Mouse (Mus musculus) liver, embryonic 16.5 days (tissue): ENCODE results near the gene Bpgm. TPM values are rescaled to one million over a fixed set of nuclear protein-coding genes. Genes with fewer than 3 reads are reported as not detected.

Experiments
- ATAC-seq: fragments of 200-750 bp; cut with Nextera tagmentation; 2 replicates; pipeline ENCODE4 v1.8.0; 2017; ENCODE audit warnings: low read depth, mild to moderate bottlenecking, moderate number of reproducible peaks, moderate library complexity
- H3K27ac ChIP-seq: fragments of 300-500 bp; sonication (generic); 2 replicates; pipeline ENCODE4 v1.5.1; 2014; ENCODE audit warnings: mild to moderate bottlenecking, low read length
- H3K27me3 ChIP-seq: fragments of 300-500 bp; sonication (generic); 2 replicates; pipeline ENCODE4 v1.6.1; 2014; ENCODE audit warnings: low read depth, low read length, mixed read lengths; ENCODE audit not compliant: control insufficient read depth, insufficient read depth
- H3K36me3 ChIP-seq: fragments of 300-500 bp; sonication (generic); 2 replicates; pipeline ENCODE4 v1.6.1; 2014; ENCODE audit warnings: mild to moderate bottlenecking; ENCODE audit not compliant: control insufficient read depth, insufficient read depth
- H3K4me1 ChIP-seq: fragments of 300-500 bp; sonication (generic); 2 replicates; pipeline ENCODE4 v1.6.1; 2014; ENCODE audit warnings: low read depth, low read length, mixed read lengths; ENCODE audit not compliant: control insufficient read depth
- H3K4me2 ChIP-seq: fragments of 300-500 bp; sonication (generic); 2 replicates; pipeline ENCODE4 v1.6.1; 2014; ENCODE audit warnings: low read depth, low read length, mixed read lengths
- H3K4me3 ChIP-seq: fragments of 300-500 bp; sonication (generic); 2 replicates; pipeline ENCODE4 v1.5.1; 2014; ENCODE audit warnings: low read depth, mild to moderate bottlenecking, low read length
- H3K9ac ChIP-seq: fragments of 300-500 bp; sonication (generic); 2 replicates; pipeline ENCODE4 v1.6.1; 2014; ENCODE audit warnings: low read depth, low read length
- H3K9me3 ChIP-seq: fragments of 300-500 bp; sonication (generic); replicated peaks from 2 replicates; pipeline ENCODE4 v1.6.1; 2016; ENCODE audit warnings: low read length; ENCODE audit not compliant: control insufficient read depth
- WGBS: fragments of 180-500 bp; shearing (Covaris S2); extraction: QIAGEN DNeasy Blood & Tissue Kit; methylation state at CpG from one replicate; pipeline ENCODE4 v1.1.7; 2014; ENCODE audit not compliant: insufficient replicate concordance; 5-methylcytosine and 5-hydroxymethylcytosine counted together
- polyA plus RNA-seq: library from polyadenylated mRNA; unstranded; fragments of >200 nt; fragmentation: Nextera tagmentation; extraction: Ambion mirVana; gene quantifications from 2 replicates; pipeline ENCODE4 v1.2.1, GENCODE M21; 2015

Bpgm gene
- polyA plus RNA-seq, 1 experiment from 2014 or later: 223 TPM

GRCm38 (mm10) chr6:34502291-34502690 lies 26.3 kb downstream of the Bpgm start:
- Histone ChIP-seq H3K4me1 (peaks cover 4% of the 10 kb centered on the region), H3K9me3 (no peaks in the 10 kb centered on the region), H3K36me3 (peaks cover 20% of the 10 kb centered on the region), H3K27me3 (no peaks in the 10 kb centered on the region), H3K4me3 (no peak overlapping the region), H3K27ac (no peak overlapping the region), H3K4me2 (no peak overlapping the region), H3K9ac (no peak overlapping the region)
- no peak for ATAC-seq
- WGBS: 87% methylated on average over 7 of the region's 7 CpGs

GRCm38 (mm10) chr6:34505957-34506356 lies 29.9 kb downstream of the Bpgm start:
- no peaks in the 10 kb centered on the region for H3K9me3 ChIP-seq
- H3K4me3 ChIP-seq: no peak overlapping the region
- no peaks in the 10 kb centered on the region for H3K27me3 ChIP-seq
- 80% methylated on average over 11 of the region's 11 CpGs for WGBS
- H3K4me2 ChIP-seq: no peak overlapping the region
- no peak for ATAC-seq
- H3K36me3 ChIP-seq: peaks cover 20% of the 10 kb centered on the region
- peaks cover 32% of the 10 kb centered on the region for H3K4me1 ChIP-seq
- H3K9ac ChIP-seq: no peak overlapping the region
- H3K27ac ChIP-seq: no peak overlapping the region

GRCm38 (mm10) chr6:34507581-34507980 lies 31.6 kb downstream of the Bpgm start:
- H3K36me3 ChIP-seq: peaks cover 20% of the 10 kb centered on the region
- no peaks in the 10 kb centered on the region for H3K27me3 ChIP-seq
- H3K27ac ChIP-seq: peak overlapping the region; percentile 4; the same call in 1 of the 2 replicates
- ATAC-seq: no peak; the same call in 1 of the 2 replicates
- peaks cover 37% of the 10 kb centered on the region for H3K4me1 ChIP-seq
- H3K9me3 ChIP-seq: no peaks in the 10 kb centered on the region
- H3K9ac ChIP-seq: no peak overlapping the region; the same call in 1 of the 2 replicates
- 29% methylated on average over 4 of the region's 4 CpGs for WGBS
- H3K4me2 ChIP-seq: peak overlapping the region; percentile 24
- H3K4me3 ChIP-seq: no peak overlapping the region

- peak; percentile 76 for ATAC-seq
- peak overlapping the region; percentile 24 for H3K4me2 ChIP-seq
- WGBS: 32% methylated on average over 4 of the region's 4 CpGs
Measured at GRCm38 (mm10) chr6:34508016-34508415, 32.0 kb downstream of the Bpgm start.

GRCm38 (mm10) chr6:34510277-34510676 lies 34.3 kb downstream of the Bpgm start:
- H3K4me3 ChIP-seq: no peak overlapping the region
- H3K27me3 ChIP-seq: no peaks in the 10 kb centered on the region
- 32% methylated on average over 5 of the region's 5 CpGs for WGBS
- H3K36me3 ChIP-seq: peaks cover 8% of the 10 kb centered on the region
- H3K4me2 ChIP-seq: no peak overlapping the region
- peaks cover 37% of the 10 kb centered on the region for H3K4me1 ChIP-seq
- no peaks in the 10 kb centered on the region for H3K9me3 ChIP-seq
- peak; percentile 39; the same call in 1 of the 2 replicates for ATAC-seq
- no peak overlapping the region for H3K9ac ChIP-seq
- H3K27ac ChIP-seq: no peak overlapping the region

More at GRCm38 (mm10) chr6:34508016-34508415, 32.0 kb downstream of the Bpgm start:
- H3K27ac ChIP-seq: peak overlapping the region; percentile 4; the same call in 1 of the 2 replicates
- no peaks in the 10 kb centered on the region for H3K9me3 ChIP-seq
- peaks cover 20% of the 10 kb centered on the region for H3K36me3 ChIP-seq
- H3K9ac ChIP-seq: no peak overlapping the region; the same call in 1 of the 2 replicates
- peaks cover 37% of the 10 kb centered on the region for H3K4me1 ChIP-seq
- no peaks in the 10 kb centered on the region for H3K27me3 ChIP-seq
- no peak overlapping the region for H3K4me3 ChIP-seq

- ATAC-seq: peak; percentile 60
- H3K4me2 ChIP-seq: no peak overlapping the region
- no peaks in the 10 kb centered on the region for H3K9me3 ChIP-seq
- H3K27ac ChIP-seq: no peak overlapping the region
- 15% methylated on average over 2 of the region's 2 CpGs for WGBS
- H3K9ac ChIP-seq: no peak overlapping the region
- H3K36me3 ChIP-seq: peaks cover 2% of the 10 kb centered on the region; the same call in 1 of the 2 replicates
- H3K27me3 ChIP-seq: no peaks in the 10 kb centered on the region
- peaks cover 37% of the 10 kb centered on the region for H3K4me1 ChIP-seq
- no peak overlapping the region for H3K4me3 ChIP-seq
Measured at GRCm38 (mm10) chr6:34511410-34511809, 35.4 kb downstream of the Bpgm start.

- no peak for ATAC-seq
- Histone ChIP-seq H3K27me3 (no peaks in the 10 kb centered on the region), H3K9me3 (no peaks in the 10 kb centered on the region), H3K4me1 (peaks cover 37% of the 10 kb centered on the region), H3K4me2 (no peak overlapping the region), H3K27ac (no peak overlapping the region), H3K36me3 (no peaks in the 10 kb centered on the region; the same call in 1 of the 2 replicates), H3K9ac (no peak overlapping the region), H3K4me3 (no peak overlapping the region)
Measured at GRCm38 (mm10) chr6:34512741-34513140, 36.7 kb downstream of the Bpgm start.

- no peak overlapping the region for H3K4me3 ChIP-seq
- no peak for ATAC-seq
- H3K27me3 ChIP-seq: no peaks in the 10 kb centered on the region
- H3K9ac ChIP-seq: no peak overlapping the region
- 48% methylated on average over 5 of the region's 5 CpGs for WGBS
- H3K36me3 ChIP-seq: no peaks in the 10 kb centered on the region
- H3K4me1 ChIP-seq: peaks cover 45% of the 10 kb centered on the region
- H3K4me2 ChIP-seq: no peak overlapping the region
- no peak overlapping the region for H3K27ac ChIP-seq
- H3K9me3 ChIP-seq: no peaks in the 10 kb centered on the region
Measured at GRCm38 (mm10) chr6:34514655-34515054, 38.6 kb downstream of the Bpgm start.

- Histone ChIP-seq H3K4me1 (peaks cover 43% of the 10 kb centered on the region), H3K27ac (no peak overlapping the region), H3K9me3 (no peaks in the 10 kb centered on the region), H3K4me3 (no peak overlapping the region), H3K9ac (no peak overlapping the region), H3K27me3 (no peaks in the 10 kb centered on the region), H3K4me2 (no peak overlapping the region), H3K36me3 (no peaks in the 10 kb centered on the region)
- WGBS: 52% methylated on average over 10 of the region's 10 CpGs
- no peak for ATAC-seq
Measured at GRCm38 (mm10) chr6:34515098-34515782, 39.2 kb downstream of the Bpgm start.
